29 mouse cellular contexts compared by ENCODE assay signal in genomic region chr11:114854581-114854980, GRCm38 (mm10). TPM values are rescaled to one million over a fixed set of nuclear protein-coding genes. Genes with fewer than 3 reads are reported as not detected.
DNase-seq lines count a peak whose midpoint lies in the region; ATAC-seq and TF ChIP-seq lines count a peak whose summit lies in the region.
"Had no signal": no experiment of that assay in that cellular context is flagged by ENCODE, and none has a peak within 500 bp of the region (broad histone marks: within the 10 kb centered on the region; RNA-seq: fewer than 3 reads in every experiment).

No protein-coding gene starts in this region.

- H3K27me3 ChIP-seq in heart, embryonic 10.5 days (ENCODE audit: insufficient read depth, poor library complexity, severe bottlenecking): no peaks in the 10 kb centered on the region
- H3K27me3 ChIP-seq in liver, adult 2 months (ENCODE audit: control insufficient read depth, insufficient read depth, low read length): no peaks in the 10 kb centered on the region
- peaks cover 50% of the 10 kb centered on the region for H3K27me3 ChIP-seq in liver, embryonic 11.5 days (replicated peaks; ENCODE audit: control insufficient read depth, insufficient read depth, low read length)
- H3K27me3 ChIP-seq in embryonic facial prominence, embryonic 14.5 days (replicated peaks; ENCODE audit: control insufficient read depth, insufficient read depth, low read length): no peaks in the 10 kb centered on the region
- H3K27me3 ChIP-seq in limb, embryonic 13.5 days: no peaks in the 10 kb centered on the region; the same call in 1 of the 2 replicates
- H3K27me3 ChIP-seq: embryonic facial prominence, embryonic 12.5 days; intestine, embryonic 15.5 days had no signal

- intact Hi-C loops in heart, postnatal 36 days (cut with DNase I): no loop called here

- DNase-seq in heart, embryonic 10.5 days (ENCODE audit: low spot score): no peak
- no peak for DNase-seq in heart, postnatal 36 days
- DNase-seq in liver, adult 2 months (ENCODE audit: extremely low read depth, low read depth, low spot score): peak; percentile 63
- no peak for DNase-seq in liver, embryonic 11.5 days (ENCODE audit: low spot score)
- DNase-seq in embryonic facial prominence, embryonic 14.5 days (ENCODE audit: low spot score): no peak
- no peak for DNase-seq in gastrocnemius, postnatal 25 days
- DNase-seq: adrenal gland, adult 2 months; cerebellum, adult 11 months; kidney, postnatal 4 days; lung, postnatal 10 days; right cerebral cortex, postnatal 14 days; thymus, postnatal 25 days had no signal

- no peak for TF ChIP-seq CTCF in liver, adult 2 months (IDR thresholded peaks at IDR 0.05; ENCODE audit: low read depth, low read length)

- no peaks in the 10 kb centered on the region for H3K9me3 ChIP-seq in heart, embryonic 10.5 days
- no peaks in the 10 kb centered on the region for H3K9me3 ChIP-seq in liver, embryonic 11.5 days (ENCODE audit: control insufficient read depth, low read length)
- no peaks in the 10 kb centered on the region for H3K9me3 ChIP-seq in embryonic facial prominence, embryonic 14.5 days (ENCODE audit: control insufficient read depth, low read length)
- H3K9me3 ChIP-seq in limb, embryonic 13.5 days: no peaks in the 10 kb centered on the region
- H3K9me3 ChIP-seq: embryonic facial prominence, embryonic 12.5 days; forebrain, embryonic 12.5 days; intestine, embryonic 15.5 days; midbrain, embryonic 13.5 days; neural tube, embryonic 12.5 days had no signal

- no peak overlapping the region for H3K4me2 ChIP-seq in liver, embryonic 11.5 days
- 0 out of 2 replicates have a peak overlapping the region, but pooled peaks have one; percentile 96 for H3K4me2 ChIP-seq in embryonic facial prominence, embryonic 14.5 days (ENCODE audit: low read depth, low read length)
- H3K4me2 ChIP-seq in limb, embryonic 13.5 days (replicated peaks): peak overlapping the region; percentile 16; the same call in 1 of the 2 replicates
- H3K4me2 ChIP-seq: forebrain, embryonic 12.5 days; intestine, embryonic 15.5 days; midbrain, embryonic 13.5 days; neural tube, embryonic 12.5 days had no signal

- H3K4me1 ChIP-seq in heart, embryonic 10.5 days: peaks cover 39% of the 10 kb centered on the region
- peaks cover 28% of the 10 kb centered on the region for H3K4me1 ChIP-seq in liver, adult 2 months (ENCODE audit: control insufficient read depth, insufficient read depth, low read length)
- H3K4me1 ChIP-seq in liver, embryonic 11.5 days (replicated peaks; ENCODE audit: control insufficient read depth, insufficient read depth, low read length): peaks cover 18% of the 10 kb centered on the region
- H3K4me1 ChIP-seq in embryonic facial prominence, embryonic 14.5 days (ENCODE audit: control insufficient read depth, insufficient read depth, low read length): peaks cover 16% of the 10 kb centered on the region
- H3K4me1 ChIP-seq in limb, embryonic 13.5 days: peaks cover 35% of the 10 kb centered on the region

- 73% methylated on average over 6 of the region's 6 CpGs for WGBS in heart, embryonic 10.5 days
- 17% methylated on average over 6 of the region's 6 CpGs for WGBS in liver, adult 2 months
- WGBS in liver, embryonic 11.5 days: 68% methylated on average over 6 of the region's 6 CpGs
- WGBS in embryonic facial prominence, embryonic 14.5 days: 73% methylated on average over 6 of the region's 6 CpGs
- 78% methylated on average over 6 of the region's 6 CpGs for WGBS in limb, embryonic 13.5 days

- peaks cover 12% of the 10 kb centered on the region; the same call in 1 of the 2 replicates for H3K36me3 ChIP-seq in heart, embryonic 10.5 days
- H3K36me3 ChIP-seq in liver, adult 2 months (ENCODE audit: control insufficient read depth, insufficient read depth, low read length): no peaks in the 10 kb centered on the region
- H3K36me3 ChIP-seq in liver, embryonic 11.5 days (ENCODE audit: control insufficient read depth, insufficient read depth, low read length): no peaks in the 10 kb centered on the region
- no peaks in the 10 kb centered on the region for H3K36me3 ChIP-seq in embryonic facial prominence, embryonic 14.5 days (ENCODE audit: control insufficient read depth, insufficient read depth, low read length)
- peaks cover 14% of the 10 kb centered on the region; the same call in 1 of the 2 replicates for H3K36me3 ChIP-seq in limb, embryonic 13.5 days
- H3K36me3 ChIP-seq: forebrain, embryonic 12.5 days; hindbrain, embryonic 10.5 days; intestine, embryonic 15.5 days; midbrain, embryonic 13.5 days; neural tube, embryonic 12.5 days had no signal

- peaks cover 26% of the 10 kb centered on the region for H3K79me2 ChIP-seq in liver, adult 2 months (ENCODE audit: control insufficient read depth, insufficient read depth, low read length)

- 0 out of 2 replicates have a peak overlapping the region, but pooled peaks have one; percentile 15 for H3K9ac ChIP-seq in liver, adult 2 months (ENCODE audit: low read depth, low read length)
- no peak overlapping the region for H3K9ac ChIP-seq in liver, embryonic 11.5 days (ENCODE audit: low read depth, low read length)
- H3K9ac ChIP-seq in embryonic facial prominence, embryonic 14.5 days (ENCODE audit: low read depth, low read length): no peak overlapping the region
- H3K9ac ChIP-seq in limb, embryonic 13.5 days: no peak overlapping the region
- H3K9ac ChIP-seq: embryonic facial prominence, embryonic 12.5 days; forebrain, embryonic 12.5 days; intestine, embryonic 15.5 days; midbrain, embryonic 13.5 days; neural tube, embryonic 12.5 days had no signal

- no peak overlapping the region for H3K4me3 ChIP-seq in heart, embryonic 10.5 days
- no peak overlapping the region for H3K4me3 ChIP-seq in liver, adult 2 months (ENCODE audit: insufficient read depth, low read depth, low read length)
- H3K4me3 ChIP-seq in liver, embryonic 11.5 days (ENCODE audit: low read depth, low read length): no peak overlapping the region
- H3K4me3 ChIP-seq in embryonic facial prominence, embryonic 14.5 days (ENCODE audit: low read depth, low read length): no peak overlapping the region
- no peak overlapping the region for H3K4me3 ChIP-seq in limb, embryonic 13.5 days
- H3K4me3 ChIP-seq: erythroblast, embryonic 14.5 days; forebrain, embryonic 12.5 days; intestine, embryonic 15.5 days; midbrain, embryonic 13.5 days; neural tube, embryonic 12.5 days had no signal

- peak overlapping the region; percentile 59 for H3K27ac ChIP-seq in heart, embryonic 10.5 days
- peak overlapping the region; percentile 43 for H3K27ac ChIP-seq in liver, adult 2 months (replicated peaks; ENCODE audit: insufficient read depth, low read depth, low read length)
- H3K27ac ChIP-seq in liver, embryonic 11.5 days (ENCODE audit: low read depth, low read length): no peak overlapping the region
- H3K27ac ChIP-seq in embryonic facial prominence, embryonic 14.5 days (replicated peaks; ENCODE audit: low read depth, low read length): no peak overlapping the region
- no peak overlapping the region for H3K27ac ChIP-seq in limb, embryonic 13.5 days
- H3K27ac ChIP-seq: embryonic facial prominence, embryonic 12.5 days; forebrain, embryonic 12.5 days; hindbrain, embryonic 10.5 days; intestine, embryonic 15.5 days; midbrain, embryonic 13.5 days; neural tube, embryonic 12.5 days had no signal

- ATAC-seq in liver, embryonic 11.5 days (replicated peaks; ENCODE audit: low FRiP score): no peak
- ATAC-seq in embryonic facial prominence, embryonic 14.5 days (ENCODE audit: low read depth): no peak
- no peak for ATAC-seq in limb, embryonic 13.5 days (ENCODE audit: low FRiP score, low read depth)
- ATAC-seq: hindbrain, embryonic 16.5 days; intestine, embryonic 15.5 days; midbrain, embryonic 13.5 days had no signal

- TF ChIP-seq POLR2A in liver, adult 2 months (IDR thresholded peaks at IDR 0.05; ENCODE audit: extremely low read depth, insufficient read depth, low read length): no peak

RNA-seq across cellular contexts. Expression of gene Gprc5c, which starts 3.6 kb away (rescaled TPM):
- polyA plus RNA-seq in heart, embryonic 10.5 days (2016; fragmentation: Nextera tagmentation; extraction: Ambion mirVana): 36.6 and 46.3 TPM in 2 replicates
- total RNA-seq in heart, postnatal 36 days (2021): 10 to 100 TPM; 10.2 to 11.2 TPM
- 51.4 and 66.2 TPM in 2 replicates for total RNA-seq in liver, adult 2 months (2014; rRNA removed)
- polyA plus RNA-seq in liver, adult 2 months (2012; rRNA removed): 87.6 and 93.9 TPM in 2 replicates
- 20.2 and 21.6 TPM in 2 replicates for polyA plus RNA-seq in liver, embryonic 11.5 days (2014; fragmentation: Nextera tagmentation; extraction: Ambion mirVana)
- polyA plus RNA-seq in embryonic facial prominence, embryonic 14.5 days (2014; fragmentation: Nextera tagmentation; extraction: Ambion mirVana): 39.6 and 40.3 TPM in 2 replicates
- 56.2 and 60.0 TPM in 2 replicates for polyA plus RNA-seq in limb, embryonic 13.5 days (2015; fragmentation: Nextera tagmentation; extraction: Ambion mirVana)
- 10 to 100 TPM; 31.2 to 47.0 TPM for total RNA-seq in gastrocnemius, postnatal 25 days (2021)
- total RNA-seq: MEL had no signal

RNA-seq across cellular contexts. Expression of gene Cd300a, which starts 35.3 kb away (rescaled TPM):
- 0.46 and 0.62 TPM in 2 replicates for polyA plus RNA-seq in heart, embryonic 10.5 days (2016; fragmentation: Nextera tagmentation; extraction: Ambion mirVana)
- 1 to 10 TPM; 1.6 to 1.8 TPM for total RNA-seq in heart, postnatal 36 days (2021)
- total RNA-seq in liver, adult 2 months (2014; rRNA removed): 3.0 and 3.6 TPM in 2 replicates
- 0.65 and 1.2 TPM in 2 replicates for polyA plus RNA-seq in liver, adult 2 months (2012; rRNA removed)
- 4.1 and 5.4 TPM in 2 replicates for polyA plus RNA-seq in liver, embryonic 11.5 days (2014; fragmentation: Nextera tagmentation; extraction: Ambion mirVana)
- polyA plus RNA-seq in embryonic facial prominence, embryonic 14.5 days (2014; fragmentation: Nextera tagmentation; extraction: Ambion mirVana): 0.96 and 1.7 TPM in 2 replicates
- polyA plus RNA-seq in limb, embryonic 13.5 days (2015; fragmentation: Nextera tagmentation; extraction: Ambion mirVana): 1.6 and 1.9 TPM in 2 replicates
- under 1 TPM; 0.43 to 0.72 TPM for total RNA-seq in gastrocnemius, postnatal 25 days (2021)
- total RNA-seq: MEL had no signal
- polyA plus RNA-seq: erythroblast, embryonic 14.5 days had no signal

RNA-seq across cellular contexts. Expression of gene Gpr142, which starts 55.9 kb away (rescaled TPM):
- polyA plus RNA-seq in heart, embryonic 10.5 days (2016; fragmentation: Nextera tagmentation; extraction: Ambion mirVana): not detected in 2 replicates
- total RNA-seq in heart, postnatal 36 days (2021): not detected
- total RNA-seq in liver, adult 2 months (2014; rRNA removed): not detected in 2 replicates
- polyA plus RNA-seq in liver, adult 2 months (2012; rRNA removed): not detected in 2 replicates
- not detected in 2 replicates for polyA plus RNA-seq in liver, embryonic 11.5 days (2014; fragmentation: Nextera tagmentation; extraction: Ambion mirVana)
- not detected in 2 replicates for polyA plus RNA-seq in embryonic facial prominence, embryonic 14.5 days (2014; fragmentation: Nextera tagmentation; extraction: Ambion mirVana)
- polyA plus RNA-seq in limb, embryonic 13.5 days (2015; fragmentation: Nextera tagmentation; extraction: Ambion mirVana): not detected in 2 replicates
- total RNA-seq in gastrocnemius, postnatal 25 days (2021): not detected
- total RNA-seq: adrenal gland, adult 2 months; gastrocnemius, postnatal 4 days; left cerebral cortex, postnatal 14 days; megakaryocyte progenitor cell, adult 5-6 weeks; MEL had no signal
- polyA plus RNA-seq: adrenal gland, adult 2 months; C2C12; embryonic facial prominence, embryonic 12.5 days; erythroblast, embryonic 14.5 days; forebrain, embryonic 12.5 days; heart, embryonic 16.5 days; hindbrain, embryonic 16.5 days; limb, embryonic 14.5 days; liver, embryonic 16.5 days; midbrain, embryonic 13.5 days; neural tube, embryonic 12.5 days had no signal

RNA-seq across cellular contexts. Expression of gene Btbd17, which starts 58.8 kb away (rescaled TPM):
- polyA plus RNA-seq in heart, embryonic 10.5 days (2016; fragmentation: Nextera tagmentation; extraction: Ambion mirVana): 0.21 and 0.34 TPM in 2 replicates
- not detected for total RNA-seq in heart, postnatal 36 days (2021)
- total RNA-seq in liver, adult 2 months (2014; rRNA removed): not detected in 2 replicates
- not detected in 2 replicates for polyA plus RNA-seq in liver, adult 2 months (2012; rRNA removed)
- 0.10 and 0.43 TPM in 2 replicates for polyA plus RNA-seq in liver, embryonic 11.5 days (2014; fragmentation: Nextera tagmentation; extraction: Ambion mirVana)
- polyA plus RNA-seq in embryonic facial prominence, embryonic 14.5 days (2014; fragmentation: Nextera tagmentation; extraction: Ambion mirVana): 3.2 and 4.5 TPM in 2 replicates
- polyA plus RNA-seq in limb, embryonic 13.5 days (2015; fragmentation: Nextera tagmentation; extraction: Ambion mirVana): 1.7 TPM in 2 replicates
- total RNA-seq in gastrocnemius, postnatal 25 days (2021): not detected
- total RNA-seq: adrenal gland, adult 2 months; megakaryocyte progenitor cell, adult 5-6 weeks; MEL had no signal
- polyA plus RNA-seq: erythroblast, embryonic 14.5 days; heart, embryonic 16.5 days; liver, embryonic 16.5 days had no signal

Comparison
In these comparisons a context has a peak if more than half of its experiments do, and no peak if none do; other contexts are left out.
1. H3K27ac ChIP-seq: peak in heart, embryonic 10.5 days (single experiment) and liver, adult 2 months (single experiment); none in liver, embryonic 11.5 days (single experiment), embryonic facial prominence, embryonic 14.5 days (single experiment) and limb, embryonic 13.5 days (single experiment).